Mouse (Mus musculus) mouse embryonic stem cell (cell line): Measurements from ENCODE around the gene Edn2.

Source experiments
- in situ Hi-C, 2 experiments: fragments of 300-500 bp; cut with MboI; formaldehyde crosslinking; loops; 1 replicate in 1 of 2; 3 replicates in 1 of 2; pipeline ENCODE4 v1.14.3; 2019 to 2020; ENCODE audit warnings: low sequenced_read_pairs in 2 of 2, low pct_unique_long_range_greater_than_20kb in 1 of 2, mixed read lengths in 1 of 2; ENCODE audit not compliant: unreplicated experiment in 1 of 2

Gene Edn2

GRCm38 (mm10) chr4:120161166-120161949, at the start of gene Edn2:
TSS of gene Edn2 (plus strand) at chr4:120161206.
- in situ Hi-C loops, result no loop called here

- in situ Hi-C loops, result loop anchor here in 1 of 2 experiments (25.0 kb wide), 1 partner anchor 203 kb away; no protein-coding TSS in a partner anchor
Measured at GRCm38 (mm10) chr4:120115516-120115915, 45.5 kb upstream of the Edn2 start.

- in situ Hi-C loops, result loop anchor here in 1 of 2 experiments (25.0 kb wide), 1 partner anchor 204 kb away; no protein-coding TSS in a partner anchor
Measured at GRCm38 (mm10) chr4:120116312-120116711, 44.7 kb upstream of the Edn2 start.

DNA sequence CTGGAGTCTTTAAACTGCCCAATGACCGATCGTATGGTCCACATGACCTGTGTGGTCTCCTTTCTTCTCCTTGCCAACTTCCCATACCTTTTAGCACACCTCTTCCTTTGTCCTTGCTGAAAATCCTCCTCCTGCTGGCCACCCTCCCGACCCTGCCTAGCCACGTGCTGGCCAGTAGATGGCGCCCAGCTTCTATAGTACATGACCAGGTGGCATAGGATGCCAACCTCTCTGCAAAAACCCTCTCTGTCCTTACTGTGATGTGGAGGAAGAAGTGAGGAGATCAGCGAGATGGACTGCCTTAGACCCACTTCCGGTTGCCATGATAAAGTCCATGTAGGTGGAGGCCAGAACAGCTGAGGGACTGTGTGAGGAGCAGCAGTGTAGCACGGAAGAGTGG, 40.7 kb upstream of the Edn2 start:
- in situ Hi-C loops, result loop anchor here (10.0 to 25.0 kb wide), 2 partner anchors 205 to 208 kb away; no protein-coding TSS in a partner anchor

DNA sequence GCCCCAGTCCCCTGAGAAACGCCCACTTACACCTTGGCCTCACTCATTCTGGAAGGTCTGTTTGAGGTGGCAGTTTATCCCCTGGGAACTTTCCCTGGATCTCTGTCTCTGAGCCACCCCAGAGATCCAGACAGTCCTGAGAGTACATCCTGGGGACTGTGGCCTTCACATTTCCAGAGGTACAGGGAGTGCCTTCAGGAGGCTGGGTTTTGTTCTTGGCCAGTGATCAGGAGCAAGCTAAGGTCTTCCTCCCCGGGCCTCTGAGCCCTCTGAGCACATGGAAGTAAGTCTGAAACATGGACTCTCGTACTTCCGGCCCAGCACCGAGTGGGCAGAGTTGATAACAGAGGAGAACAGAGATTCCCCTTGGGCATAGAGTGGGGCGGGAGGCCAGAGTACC, 36.4 kb upstream of the Edn2 start:
- in situ Hi-C loops, result loop anchor here (10.0 to 25.0 kb wide), 2 partner anchors 210 to 212 kb away; no protein-coding TSS in a partner anchor

DNA sequence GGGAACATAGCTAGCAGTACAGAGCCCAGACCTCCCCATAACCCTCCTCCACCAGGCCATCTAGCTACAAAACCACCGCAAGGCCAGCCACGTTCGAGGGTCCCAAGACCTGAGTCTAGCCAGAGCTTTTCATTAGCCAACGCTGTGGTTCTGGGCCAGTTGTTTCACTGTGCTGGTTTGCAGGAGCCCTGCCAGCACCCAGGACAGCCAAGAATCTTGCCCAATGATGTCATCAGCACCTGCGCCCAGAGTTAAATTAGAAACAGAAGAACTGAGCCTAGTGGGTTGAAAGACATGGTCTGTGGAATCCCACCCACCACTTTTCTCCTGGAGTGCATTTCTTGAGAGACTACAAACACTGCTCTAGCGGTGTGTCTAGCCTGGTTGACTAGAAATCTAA, 35.0 kb upstream of the Edn2 start:
- in situ Hi-C loops, result loop anchor here in 1 of 2 experiments (10.0 kb wide), 1 partner anchor 211 kb away; no protein-coding TSS in a partner anchor

GRCm38 (mm10) chr4:120127333-120127732, 33.7 kb upstream of the Edn2 start:
- in situ Hi-C loops, result loop anchor here in 1 of 2 experiments (10.0 kb wide), 1 partner anchor 213 kb away; no protein-coding TSS in a partner anchor

GRCm38 (mm10) chr4:120128033-120128432, 33.0 kb upstream of the Edn2 start:
- in situ Hi-C loops, result loop anchor here in 1 of 2 experiments (10.0 kb wide), 1 partner anchor 213 kb away; no protein-coding TSS in a partner anchor

DNA sequence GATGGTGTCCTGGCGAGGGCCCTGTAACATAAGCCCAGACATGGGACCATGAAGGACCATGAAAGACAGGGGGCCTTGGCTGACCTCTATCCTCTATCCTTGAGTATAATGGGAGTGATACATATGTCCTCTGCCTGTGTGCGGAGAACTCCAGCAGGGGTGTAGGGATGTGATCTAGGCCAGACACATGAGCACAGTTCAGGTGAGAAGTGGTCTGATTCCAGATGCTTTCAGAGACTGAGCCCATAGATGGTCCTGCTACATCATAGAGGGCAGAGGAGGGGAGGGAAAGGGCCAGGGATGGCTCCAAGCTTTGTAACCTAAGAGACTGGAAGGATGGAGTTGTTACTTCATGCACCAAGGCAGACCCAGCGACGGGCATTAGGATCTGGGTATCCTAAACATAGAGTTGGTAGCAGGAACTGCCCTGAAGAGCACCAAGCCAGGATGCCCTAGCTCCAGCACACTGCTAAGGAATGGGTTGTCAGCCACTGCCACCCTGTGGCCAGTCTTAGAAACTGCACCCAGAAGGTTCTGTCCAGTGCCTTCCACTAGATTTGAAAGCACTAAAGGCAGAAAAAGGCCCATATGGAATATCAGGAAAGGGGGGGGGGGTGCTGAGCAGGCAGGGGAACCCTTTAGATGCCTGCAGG, 31.6 kb upstream of the Edn2 start:
- in situ Hi-C loops, result loop anchor here in 1 of 2 experiments (10.0 kb wide), 1 partner anchor 215 kb away; no protein-coding TSS in a partner anchor

- in situ Hi-C loops, result no loop called here
Measured at GRCm38 (mm10) chr4:120130926-120131325, 30.1 kb upstream of the Edn2 start.

GRCm38 (mm10) chr4:120131441-120132220, 29.4 kb upstream of the Edn2 start:
- in situ Hi-C loops, result no loop called here

- in situ Hi-C loops, result no loop called here
Measured at GRCm38 (mm10) chr4:120134223-120134622, 26.8 kb upstream of the Edn2 start.

DNA sequence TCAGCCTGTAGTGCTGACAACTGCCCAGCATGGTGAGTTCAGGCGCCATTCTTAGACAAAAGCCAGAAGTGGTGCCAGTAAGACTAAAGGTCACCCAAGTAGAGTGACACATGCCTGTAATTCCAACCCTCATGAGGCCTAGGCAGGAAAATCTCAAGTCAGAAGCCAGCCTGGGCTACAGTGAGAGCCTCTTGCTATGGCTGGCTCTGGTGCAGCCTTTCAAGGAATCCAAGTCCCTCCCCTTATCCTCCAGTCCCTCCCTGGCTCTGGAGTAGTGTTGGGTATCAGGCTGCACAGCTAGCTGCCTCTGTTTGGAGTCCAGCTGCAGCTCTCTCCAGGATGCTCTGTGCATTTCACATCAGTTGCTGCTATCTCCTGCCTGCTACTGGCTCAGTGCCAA, 19.2 kb upstream of the Edn2 start:
- in situ Hi-C loops, result no loop called here

- in situ Hi-C loops, result no loop called here
Measured at GRCm38 (mm10) chr4:120142905-120143304, 18.1 kb upstream of the Edn2 start.

DNA sequence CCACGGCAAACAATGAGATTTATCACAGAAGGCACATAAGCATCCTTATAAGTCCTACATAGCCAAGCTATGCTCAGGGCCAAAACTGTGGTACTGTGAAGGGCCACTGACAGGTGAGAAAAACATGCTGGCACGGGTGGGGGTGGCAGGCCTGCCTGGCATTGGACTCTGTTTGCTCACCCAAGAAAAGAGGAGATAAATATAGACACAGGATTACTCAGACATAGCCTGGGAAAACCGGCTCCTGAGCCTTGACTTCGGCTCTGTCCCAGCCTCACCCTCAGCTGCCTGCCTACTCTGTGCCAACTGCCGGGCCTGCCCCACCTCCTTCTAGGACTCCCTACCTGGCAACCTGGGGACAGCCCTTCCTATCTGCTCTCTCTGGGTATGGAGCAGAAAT, 16.7 kb upstream of the Edn2 start:
- in situ Hi-C loops, result no loop called here

DNA sequence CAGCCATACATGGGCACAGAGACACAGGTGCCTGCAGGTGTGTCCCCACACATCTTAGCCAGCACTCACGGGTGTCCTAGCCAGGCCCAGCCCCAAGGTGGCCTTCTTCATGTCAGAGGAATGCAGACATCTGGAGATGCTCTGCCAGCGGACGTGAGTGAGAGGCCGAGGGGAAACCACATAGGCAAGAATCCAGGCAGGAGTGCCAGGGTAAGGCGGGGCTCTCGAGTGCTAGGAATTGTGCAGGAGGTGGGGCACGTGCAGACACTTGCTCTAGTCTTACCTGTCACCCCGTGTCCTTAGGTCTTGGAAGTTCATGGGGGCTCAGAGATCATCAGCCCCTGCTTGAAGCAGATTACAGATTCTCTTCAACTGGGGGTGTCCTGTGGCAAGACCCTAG, 15.1 kb upstream of the Edn2 start:
- in situ Hi-C loops, result no loop called here

DNA sequence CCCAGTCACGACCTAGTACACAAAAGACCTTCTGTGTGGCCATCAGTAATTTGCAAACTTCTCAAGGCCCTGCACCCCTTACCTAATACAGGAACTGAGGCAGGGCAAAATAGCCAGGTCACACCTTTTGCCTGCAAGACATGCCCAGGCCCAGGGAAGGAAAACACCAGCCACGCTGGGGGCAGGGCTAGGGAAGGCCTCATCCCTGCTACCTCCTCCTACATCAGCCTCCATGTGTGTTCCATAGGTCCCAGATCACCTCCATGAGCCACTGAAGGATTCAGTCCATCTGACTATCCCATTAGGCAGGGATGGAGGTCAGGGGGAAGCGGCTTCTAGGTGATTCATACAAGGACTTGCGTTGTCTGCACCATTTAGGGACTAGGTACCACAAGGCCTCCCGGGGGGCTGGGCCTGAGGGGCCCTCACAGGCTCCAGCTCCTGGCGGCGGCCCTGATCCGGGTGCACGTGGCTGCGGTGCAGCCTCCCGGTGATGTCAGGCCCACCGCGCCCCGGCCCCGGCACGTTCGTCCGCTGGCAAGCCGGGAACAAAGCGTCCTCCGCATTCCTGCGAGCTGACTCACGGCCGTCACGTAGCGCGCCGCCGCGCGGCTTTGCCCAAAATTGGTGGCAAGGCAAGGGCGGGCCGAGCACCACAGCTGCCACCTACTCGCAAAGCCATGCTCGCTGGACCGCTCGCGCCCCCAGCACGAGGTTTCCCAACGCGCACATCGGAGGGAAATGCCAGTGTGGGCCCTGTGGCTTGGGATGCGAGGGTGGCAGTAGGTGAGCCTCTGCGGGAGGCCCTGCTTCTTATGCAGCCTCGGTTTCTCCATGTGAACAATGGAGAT, 12.5 kb upstream of the Edn2 start:
- in situ Hi-C loops, result no loop called here

DNA sequence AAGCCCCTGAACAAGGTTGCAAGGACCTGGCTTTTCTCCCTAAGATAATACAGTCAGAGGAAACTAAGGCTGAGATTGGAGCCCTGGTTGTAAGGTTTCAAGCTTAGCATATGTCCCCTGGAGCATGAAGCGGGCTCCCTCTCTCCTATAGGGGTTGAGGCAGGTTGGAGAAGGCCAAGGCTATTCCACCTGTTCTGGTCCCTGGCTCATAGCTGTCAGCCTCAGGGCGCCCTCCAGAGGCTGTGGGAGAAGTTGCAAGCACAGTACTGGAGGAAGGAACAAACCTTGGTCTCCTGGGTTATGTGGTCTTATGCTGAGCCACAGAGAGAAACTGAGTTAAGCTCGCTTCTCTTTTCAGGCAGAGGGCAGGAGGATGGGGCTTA, 11.9 kb upstream of the Edn2 start:
- in situ Hi-C loops, result no loop called here
